Mouse (Mus musculus): ENCODE results near the gene Kptn. TPM values are rescaled to one million over a fixed set of nuclear protein-coding genes. Genes with fewer than 3 reads are reported as not detected.

The Kptn gene
- polyA plus RNA-seq, 1 experiment from 2014 or later, result 33.9 TPM

- WGBS, result 75% methylated on average over 9 of the region's 9 CpGs
- Histone ChIP-seq H3K36me3 (peaks cover 15% of the 10 kb centered on the region), H3K9me3 (replicated peaks) (no peaks in the 10 kb centered on the region), H3K27me3 (no peaks in the 10 kb centered on the region), H3K4me3 (replicated peaks) (no peak overlapping the region), H3K27ac (replicated peaks) (no peak overlapping the region), H3K9ac (no peak overlapping the region), H3K4me1 (peaks cover 16% of the 10 kb centered on the region), H3K4me2 (replicated peaks) (no peak overlapping the region)
- no peak for ATAC-seq (ENCODE audit: insufficient number of reproducible peaks, low FRiP score, low TSS enrichment, low read depth)
Measured at GRCm38 (mm10) chr7:16125829-16126228, 6.1 kb downstream of the Kptn start.

DNA sequence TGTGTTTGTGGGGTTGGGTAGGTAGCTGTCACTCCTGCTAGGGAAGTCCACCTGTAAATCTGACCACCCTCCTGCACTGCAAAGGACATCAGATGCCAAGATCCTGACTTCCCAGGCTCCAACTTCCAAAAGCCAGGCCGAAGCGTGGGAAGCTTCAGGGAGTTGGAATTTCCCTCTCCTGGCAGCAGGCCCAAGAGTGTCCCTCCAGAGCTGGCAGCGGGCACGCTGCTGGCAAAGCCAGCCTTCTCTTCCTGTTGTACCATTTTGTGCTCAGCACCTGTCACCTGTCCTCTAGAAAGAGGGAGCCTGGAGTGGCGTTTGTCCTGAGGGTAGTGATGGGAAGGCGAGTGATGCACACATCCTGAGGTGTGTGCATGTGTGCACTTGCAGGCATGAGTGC lies 8.6 kb downstream of the Kptn start:
- Histone ChIP-seq H3K4me1 (peaks cover 33% of the 10 kb centered on the region), H3K9ac (no peak overlapping the region), H3K4me3 (replicated peaks) (no peak overlapping the region), H3K36me3 (peaks cover 15% of the 10 kb centered on the region), H3K27me3 (no peaks in the 10 kb centered on the region), H3K4me2 (replicated peaks) (no peak overlapping the region), H3K9me3 (replicated peaks) (no peaks in the 10 kb centered on the region), H3K27ac (replicated peaks) (no peak overlapping the region)
- WGBS, result 69% methylated on average over 6 of the region's 6 CpGs
- ATAC-seq (ENCODE audit: insufficient number of reproducible peaks, low FRiP score, low TSS enrichment, low read depth), result no peak

- no peak overlapping the region for H3K9ac ChIP-seq
- H3K4me3 ChIP-seq (replicated peaks), result peak overlapping the region; percentile 58; the same call in 1 of the 2 replicates
- ATAC-seq (ENCODE audit: insufficient number of reproducible peaks, low FRiP score, low TSS enrichment, low read depth), result no peak
- WGBS, result 56% methylated on average over 5 of the region's 5 CpGs
- peak overlapping the region; percentile 83; the same call in 1 of the 2 replicates for H3K4me2 ChIP-seq (replicated peaks)
- H3K9me3 ChIP-seq (replicated peaks), result no peaks in the 10 kb centered on the region
- H3K27me3 ChIP-seq, result no peaks in the 10 kb centered on the region
- no peak overlapping the region for H3K27ac ChIP-seq (replicated peaks)
- peaks cover 15% of the 10 kb centered on the region for H3K36me3 ChIP-seq
- peaks cover 33% of the 10 kb centered on the region for H3K4me1 ChIP-seq
Measured at GRCm38 (mm10) chr7:16128899-16129298, 9.2 kb downstream of the Kptn start.

- peak; percentile 84 for ATAC-seq (ENCODE audit: insufficient number of reproducible peaks, low FRiP score, low TSS enrichment, low read depth)
- H3K9ac ChIP-seq, result peak within 1 kb of the TSS; percentile 53
- H3K36me3 ChIP-seq, result peaks cover 15% of the 10 kb centered on the region
- H3K27me3 ChIP-seq, result no peaks in the 10 kb centered on the region
- H3K4me3 ChIP-seq (replicated peaks), result peak within 1 kb of the TSS; percentile 58
- H3K9me3 ChIP-seq (replicated peaks), result no peaks in the 10 kb centered on the region
- H3K4me2 ChIP-seq (replicated peaks), result peak within 1 kb of the TSS; percentile 83
- peaks cover 33% of the 10 kb centered on the region for H3K4me1 ChIP-seq
- peak within 1 kb of the TSS; percentile 72; the same call in 1 of the 2 replicates for H3K27ac ChIP-seq (replicated peaks)
- 2% methylated on average over 12 of the region's 12 CpGs for WGBS
Measured at GRCm38 (mm10) chr7:16129421-16129845, 9.7 kb downstream of the Kptn start, which contains the start of gene Slc8a2. Slc8a2 (plus strand) TSS chr7:16129826.

DNA sequence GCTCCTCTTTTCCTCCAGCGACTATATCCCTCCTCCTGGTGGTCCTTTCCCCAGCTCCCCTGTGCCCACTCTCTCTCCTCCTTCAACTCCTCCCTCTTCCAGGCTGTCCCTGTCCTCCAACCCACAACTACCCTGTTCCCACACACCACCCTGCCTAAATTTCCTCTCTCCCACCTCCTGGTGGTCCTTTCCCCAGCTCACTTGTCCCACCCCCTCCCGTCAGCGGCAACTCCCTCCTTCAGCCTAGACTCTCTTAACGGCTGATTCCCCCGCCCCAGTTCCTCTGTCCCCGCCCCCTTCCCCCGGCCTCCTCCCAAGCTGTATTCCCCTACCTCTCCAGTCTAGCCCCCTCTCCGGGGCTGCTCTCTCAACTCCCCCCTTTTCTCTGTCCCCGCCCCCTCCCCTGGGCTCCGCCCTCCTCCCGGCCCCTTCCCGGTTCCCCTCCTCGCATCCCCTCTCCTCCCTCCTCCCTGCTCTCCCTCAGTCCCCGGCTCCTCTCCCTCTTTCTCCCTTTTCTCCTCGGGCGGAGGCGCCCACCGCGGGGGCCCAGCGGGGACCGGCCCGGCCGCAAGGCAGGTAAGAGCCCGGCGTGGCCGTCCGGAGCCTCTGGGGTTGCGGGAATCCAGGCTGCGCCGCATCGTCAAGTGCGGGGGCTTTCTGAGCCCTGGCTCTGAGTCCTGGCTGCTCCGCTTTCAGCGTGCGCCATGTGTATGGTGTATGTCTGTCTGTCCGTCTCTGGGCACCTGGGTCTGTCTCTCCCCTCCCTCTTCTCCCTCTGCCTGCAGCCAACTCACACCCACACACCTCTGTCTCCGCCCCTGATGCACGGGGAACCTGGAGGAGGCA lies 10.4 kb downstream of the Kptn start:
- H3K4me1 ChIP-seq, result peaks cover 33% of the 10 kb centered on the region
- H3K9ac ChIP-seq, result peak overlapping the region; percentile 53
- peaks cover 15% of the 10 kb centered on the region for H3K36me3 ChIP-seq
- 2% methylated on average over 33 of the region's 38 CpGs for WGBS
- H3K27me3 ChIP-seq, result no peaks in the 10 kb centered on the region
- peak overlapping the region; percentile 83 for H3K4me2 ChIP-seq (replicated peaks)
- H3K27ac ChIP-seq (replicated peaks), result peak overlapping the region; percentile 72; the same call in 1 of the 2 replicates
- H3K9me3 ChIP-seq (replicated peaks), result no peaks in the 10 kb centered on the region
- peak; percentile 87 for ATAC-seq (ENCODE audit: insufficient number of reproducible peaks, low FRiP score, low TSS enrichment, low read depth)
- H3K4me3 ChIP-seq (replicated peaks), result peak overlapping the region; percentile 58

GRCm38 (mm10) chr7:16130956-16131634 lies 11.4 kb downstream of the Kptn start:
- no peak overlapping the region for H3K9ac ChIP-seq

DNA sequence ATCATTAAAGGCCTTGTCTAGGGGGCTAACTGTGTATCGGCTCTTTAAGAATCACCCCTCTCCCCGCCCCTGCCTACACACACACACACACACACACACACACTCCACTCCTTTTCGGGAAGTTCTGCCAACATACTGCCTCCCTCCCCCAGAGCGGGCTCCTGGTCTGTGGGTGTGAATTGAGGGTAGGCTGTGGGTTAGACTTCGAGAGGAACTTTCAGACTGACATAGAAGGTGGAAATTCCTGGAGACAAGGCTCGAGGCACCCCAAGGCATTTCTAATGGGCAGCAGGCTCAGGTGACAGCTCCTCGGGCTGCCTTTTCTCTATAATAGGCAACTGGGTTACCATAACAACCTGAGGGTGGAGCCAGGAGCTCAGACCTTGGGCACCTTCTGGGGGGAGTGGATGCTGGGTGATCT lies 12.5 kb downstream of the Kptn start:
- no peak for ATAC-seq (ENCODE audit: insufficient number of reproducible peaks, low FRiP score, low TSS enrichment, low read depth)
- no peak overlapping the region for H3K9ac ChIP-seq
- no peaks in the 10 kb centered on the region for H3K36me3 ChIP-seq
- H3K4me2 ChIP-seq (replicated peaks), result no peak overlapping the region
- H3K4me1 ChIP-seq, result peaks cover 33% of the 10 kb centered on the region
- H3K27me3 ChIP-seq, result no peaks in the 10 kb centered on the region
- no peak overlapping the region for H3K4me3 ChIP-seq (replicated peaks)
- H3K9me3 ChIP-seq (replicated peaks), result no peaks in the 10 kb centered on the region
- H3K27ac ChIP-seq (replicated peaks), result no peak overlapping the region
- WGBS, result 8% methylated on average over 7 of the region's 7 CpGs

More at GRCm38 (mm10) chr7:16130956-16131634, 11.4 kb downstream of the Kptn start:
- peak overlapping the region; percentile 58 for H3K4me3 ChIP-seq (replicated peaks)
- 35% methylated on average over 13 of the region's 13 CpGs for WGBS
- peaks cover 6% of the 10 kb centered on the region for H3K36me3 ChIP-seq
- no peak for ATAC-seq (ENCODE audit: insufficient number of reproducible peaks, low FRiP score, low TSS enrichment, low read depth)
- no peak overlapping the region for H3K27ac ChIP-seq (replicated peaks)
- H3K4me1 ChIP-seq, result peaks cover 33% of the 10 kb centered on the region
- no peaks in the 10 kb centered on the region for H3K9me3 ChIP-seq (replicated peaks)
- H3K4me2 ChIP-seq (replicated peaks), result peak overlapping the region; percentile 83
- H3K27me3 ChIP-seq, result no peaks in the 10 kb centered on the region

DNA sequence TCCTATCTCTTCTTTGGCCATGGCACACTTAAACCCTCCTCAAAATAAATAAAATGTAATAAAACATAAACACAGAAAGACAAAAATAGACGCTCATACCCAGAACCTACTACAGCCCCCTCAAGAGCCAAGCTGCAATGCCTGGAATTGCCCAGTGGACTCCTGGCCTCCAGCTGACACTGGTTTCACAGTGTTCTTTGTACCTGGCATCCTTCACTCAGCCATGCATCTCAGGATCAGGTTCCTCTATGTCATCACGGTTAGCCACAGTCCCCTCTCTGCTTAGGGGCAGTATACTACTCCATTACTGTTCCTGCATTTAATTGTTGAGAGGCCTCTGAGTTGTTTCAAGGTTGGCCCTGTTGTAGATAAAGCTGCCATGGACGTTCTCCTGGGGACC lies 13.2 kb downstream of the Kptn start:
- ATAC-seq (ENCODE audit: insufficient number of reproducible peaks, low FRiP score, low TSS enrichment, low read depth), result no peak
- no peaks in the 10 kb centered on the region for H3K27me3 ChIP-seq
- H3K4me2 ChIP-seq (replicated peaks), result no peak overlapping the region
- H3K9ac ChIP-seq, result no peak overlapping the region
- H3K27ac ChIP-seq (replicated peaks), result no peak overlapping the region
- no peaks in the 10 kb centered on the region for H3K36me3 ChIP-seq
- H3K4me1 ChIP-seq, result peaks cover 33% of the 10 kb centered on the region
- no peaks in the 10 kb centered on the region for H3K9me3 ChIP-seq (replicated peaks)
- H3K4me3 ChIP-seq (replicated peaks), result no peak overlapping the region
- 57% methylated on average over 3 of the region's 3 CpGs for WGBS

DNA sequence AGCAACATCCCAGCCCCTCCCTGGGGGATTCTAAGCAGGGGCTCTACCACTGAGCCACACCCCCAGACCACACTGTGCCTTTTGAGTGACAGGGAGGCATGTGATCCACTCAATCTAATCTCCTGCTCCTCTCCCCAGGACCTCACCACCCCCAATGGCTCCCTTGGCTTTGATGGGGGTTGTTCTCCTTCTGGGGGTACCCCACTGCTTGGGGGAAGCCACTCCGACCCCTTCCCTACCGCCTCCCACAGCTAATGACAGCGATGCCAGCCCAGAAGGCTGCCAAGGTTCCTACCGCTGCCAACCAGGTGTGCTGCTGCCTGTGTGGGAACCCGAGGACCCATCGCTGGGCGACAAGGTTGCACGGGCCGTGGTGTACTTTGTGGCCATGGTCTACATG lies 14.0 kb downstream of the Kptn start:
- ATAC-seq (ENCODE audit: insufficient number of reproducible peaks, low FRiP score, low TSS enrichment, low read depth), result no peak
- Histone ChIP-seq H3K27me3 (no peaks in the 10 kb centered on the region), H3K9ac (no peak overlapping the region), H3K36me3 (no peaks in the 10 kb centered on the region), H3K27ac (replicated peaks) (no peak overlapping the region), H3K4me2 (replicated peaks) (no peak overlapping the region), H3K4me3 (replicated peaks) (no peak overlapping the region), H3K9me3 (replicated peaks) (no peaks in the 10 kb centered on the region), H3K4me1 (peaks cover 33% of the 10 kb centered on the region)
- WGBS, result 93% methylated on average over 9 of the region's 9 CpGs

GRCm38 (mm10) chr7:16134951-16135392 lies 15.3 kb downstream of the Kptn start:
- no peak for ATAC-seq (ENCODE audit: insufficient number of reproducible peaks, low FRiP score, low TSS enrichment, low read depth)
- no peaks in the 10 kb centered on the region for H3K9me3 ChIP-seq (replicated peaks)
- 64% methylated on average over 7 of the region's 7 CpGs for WGBS
- H3K4me3 ChIP-seq (replicated peaks), result no peak overlapping the region
- H3K27ac ChIP-seq (replicated peaks), result no peak overlapping the region
- H3K9ac ChIP-seq, result no peak overlapping the region
- no peaks in the 10 kb centered on the region for H3K36me3 ChIP-seq
- peaks cover 22% of the 10 kb centered on the region for H3K4me1 ChIP-seq
- no peak overlapping the region for H3K4me2 ChIP-seq (replicated peaks)
- H3K27me3 ChIP-seq, result no peaks in the 10 kb centered on the region

Data from embryonic facial prominence, embryonic 15.5 days (tissue).